Mouse (Mus musculus) kidney, postnatal 0 days (tissue): ENCODE data around the gene Slc41a1. TPM values are rescaled to one million over a fixed set of nuclear protein-coding genes. Genes with fewer than 3 reads are reported as not detected.

Experiments
- ATAC-seq: fragments of 200-750 bp; cut with Nextera tagmentation; replicated peaks from 2 replicates; pipeline ENCODE4 v1.8.0; 2017; ENCODE audit warnings: low read depth, moderate number of reproducible peaks, moderate TSS enrichment, moderate library complexity; ENCODE audit not compliant: low FRiP score
- DNase-seq: peaks from one replicate; pipeline ENCODE4 v3.0.0-alpha.2; 2016; ENCODE audit warnings: low spot score
- H3K27ac ChIP-seq: fragments of 300-500 bp; sonication (generic); 2 replicates; pipeline ENCODE4 v1.5.1; 2014; ENCODE audit warnings: mild to moderate bottlenecking
- H3K27me3 ChIP-seq: fragments of 300-500 bp; sonication (generic); 2 replicates; pipeline ENCODE4 v1.6.1; 2014; ENCODE audit warnings: low read length, mixed read lengths; ENCODE audit not compliant: insufficient read depth
- H3K36me3 ChIP-seq: fragments of 300-500 bp; sonication (generic); 2 replicates; pipeline ENCODE4 v1.6.1; 2014; ENCODE audit warnings: low read length, mixed read lengths; ENCODE audit not compliant: insufficient read depth
- H3K4me1 ChIP-seq: fragments of 300-500 bp; sonication (generic); replicated peaks from 2 replicates; pipeline ENCODE4 v1.6.1; 2014; ENCODE audit warnings: antibody characterized with exemption, low read length, mixed read lengths; ENCODE audit not compliant: insufficient read depth
- H3K4me2 ChIP-seq: fragments of 300-500 bp; sonication (generic); 2 replicates; pipeline ENCODE4 v1.6.1; 2014; ENCODE audit warnings: mild to moderate bottlenecking, low read length, moderate library complexity, mixed read lengths
- H3K4me3 ChIP-seq: fragments of 300-500 bp; sonication (generic); replicated peaks from 2 replicates; pipeline ENCODE4 v1.5.1; 2014; ENCODE audit warnings: low read depth, low read length
- H3K9ac ChIP-seq: fragments of 300-500 bp; sonication (generic); 2 replicates; pipeline ENCODE4 v1.6.1; 2014; ENCODE audit warnings: low read depth, low read length
- H3K9me3 ChIP-seq: fragments of 300-500 bp; sonication (generic); replicated peaks from 2 replicates; pipeline ENCODE4 v1.6.1; 2016; ENCODE audit warnings: low read length, inconsistent platforms, mixed read lengths
- CTCF ChIP-seq: IDR thresholded peaks from 2 replicates; pipeline ENCODE4 v1.5.1; 2016; ENCODE audit warnings: antibody characterized with exemption, low read depth, mild to moderate bottlenecking, moderate library complexity
- WGBS: fragments of 180-500 bp; shearing (Covaris S2); extraction: QIAGEN DNeasy Blood & Tissue Kit; methylation state at CpG from one replicate; pipeline ENCODE4 v1.1.7; 2014; 5-methylcytosine and 5-hydroxymethylcytosine counted together
- polyA plus RNA-seq: library from polyadenylated mRNA; unstranded; fragments of >200 nt; fragmentation: Nextera tagmentation; extraction: Ambion mirVana; gene quantifications from 2 replicates; pipeline ENCODE4 v1.2.1, GENCODE M21; 2015

The Slc41a1 gene
- polyA plus RNA-seq, 1 experiment from 2014 or later: 12.6 TPM

DNA sequence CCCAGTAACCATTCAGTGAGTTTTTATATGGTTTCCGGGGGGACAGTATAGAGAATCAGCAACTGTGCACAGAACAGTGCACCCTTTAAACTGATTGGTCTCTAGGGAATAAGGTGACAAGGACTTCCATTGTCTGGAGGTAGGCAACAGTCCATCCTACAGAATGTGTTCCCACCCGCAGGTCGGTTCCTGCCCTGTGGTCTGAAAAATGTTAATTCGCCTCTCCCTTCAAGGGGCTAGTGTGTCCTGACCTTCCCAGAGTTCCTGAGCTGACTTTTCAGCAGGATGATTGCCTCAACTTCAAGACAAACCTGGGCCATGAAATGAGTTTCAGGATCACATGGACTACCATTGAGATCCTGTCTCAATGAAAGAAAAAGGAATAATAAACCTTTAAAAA, 64.1 kb downstream of the Slc41a1 start:
- no peak overlapping the region for H3K9ac ChIP-seq
- H3K36me3 ChIP-seq: no peaks in the 10 kb centered on the region
- H3K27ac ChIP-seq: no peak overlapping the region
- H3K4me2 ChIP-seq: no peak overlapping the region
- ATAC-seq (no peak), DNase-seq (no peak)
- no peak for TF ChIP-seq CTCF
- WGBS: 77% methylated on average over 4 of the region's 4 CpGs
- H3K9me3 ChIP-seq: no peaks in the 10 kb centered on the region
- H3K4me1 ChIP-seq: no peaks in the 10 kb centered on the region
- H3K4me3 ChIP-seq: no peak overlapping the region
- H3K27me3 ChIP-seq: no peaks in the 10 kb centered on the region

Other genes starting within 250 kb of the Slc41a1 start
- gene Avpr1b, start 228.3 kb upstream of the Slc41a1 start, polyA plus RNA-seq: not detected in 2 replicates
- 15.9 and 16.5 TPM in 2 replicates for gene Ctse, start 189.2 kb upstream of the Slc41a1 start, polyA plus RNA-seq
- 1.7 and 2.1 TPM in 2 replicates for gene Rab7b, start 138.8 kb upstream of the Slc41a1 start, polyA plus RNA-seq
- gene Slc26a9, start 83.5 kb upstream of the Slc41a1 start, polyA plus RNA-seq: 0.09 and 0.20 TPM in 2 replicates
- gene Pm20d1, start 30.1 kb upstream of the Slc41a1 start, polyA plus RNA-seq: 5.7 and 6.5 TPM in 2 replicates
- gene Rab29, start 39.7 kb downstream of the Slc41a1 start, polyA plus RNA-seq: 23.4 and 26.7 TPM in 2 replicates
- gene Nucks1, start 83.0 kb downstream of the Slc41a1 start, polyA plus RNA-seq: 55.2 and 59.9 TPM in 2 replicates
- 9.1 and 10.1 TPM in 2 replicates for gene Slc45a3, start 135.5 kb downstream of the Slc41a1 start, polyA plus RNA-seq
- 21.4 and 22.0 TPM in 2 replicates for gene Elk4, start 180.1 kb downstream of the Slc41a1 start, polyA plus RNA-seq
- 25.1 and 27.3 TPM in 2 replicates for gene Mfsd4a, start 240.6 kb downstream of the Slc41a1 start, polyA plus RNA-seq